Mouse (Mus musculus) lung, adult 2 months (tissue): Measurements from ENCODE around the gene Slc2a3.

Experiments used
- CTCF ChIP-seq: fragments of 200-500 bp; IDR thresholded peaks from 2 replicates; pipeline ENCODE4 v1.5.1; 2011; ENCODE audit warnings: mild to moderate bottlenecking, low read length, control low read depth; ENCODE audit not compliant: insufficient read depth
- POLR2A ChIP-seq: fragments of 200-500 bp; IDR thresholded peaks from 2 replicates; pipeline ENCODE4 v1.6.1; 2011; ENCODE audit warnings: low read depth, mild to moderate bottlenecking, control low read depth, low read length, borderline replicate concordance; ENCODE audit errors: extremely low read depth

DNA sequence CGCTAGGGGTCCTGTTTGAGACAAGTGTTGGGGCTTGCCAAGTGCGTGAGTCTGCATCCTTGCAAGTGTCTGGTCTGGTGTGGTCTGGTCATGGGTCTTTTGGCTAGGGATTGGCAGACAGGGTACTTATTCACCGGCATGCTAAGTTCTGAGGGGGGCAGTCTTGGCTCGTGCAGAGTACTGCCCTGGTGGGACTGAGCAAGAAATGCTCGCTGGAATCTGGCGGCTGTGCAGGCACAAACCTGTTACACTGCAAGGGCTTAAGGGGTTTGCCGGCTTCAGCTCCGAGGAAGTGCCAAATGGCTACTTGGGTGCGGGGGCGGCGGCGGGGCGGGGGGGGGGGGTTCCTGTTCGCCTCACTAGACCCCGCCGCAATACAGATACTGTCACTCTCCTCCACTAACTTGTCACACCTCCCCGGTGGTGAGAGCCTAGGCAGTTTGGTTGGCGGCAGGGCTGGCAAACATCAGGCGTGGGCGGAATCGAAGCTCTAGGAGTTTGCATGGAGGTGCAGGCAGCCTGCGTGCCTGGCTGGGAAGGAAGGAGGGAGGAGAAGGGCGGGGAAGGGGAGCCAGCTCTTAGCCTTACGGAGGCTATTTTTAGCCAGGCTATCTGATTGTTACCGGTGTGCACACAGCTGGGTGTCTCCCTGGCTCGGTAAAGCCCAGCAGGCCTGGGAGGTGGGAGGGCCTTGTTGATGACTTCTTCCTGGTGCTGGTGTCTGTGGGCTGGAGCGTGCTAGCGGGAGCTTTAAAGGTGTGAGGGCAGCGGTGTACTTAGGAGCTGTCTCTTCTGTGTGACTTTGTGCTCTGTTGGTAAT, 24.7 kb upstream of the Slc2a3 start:
- TF ChIP-seq POLR2A (peak; percentile 16; the same call in 1 of the 2 replicates), CTCF (no peak)
